Mouse (Mus musculus) forebrain, embryonic 10.5 days (tissue): ENCODE measurements at regions not wholly inside any gene's neighbourhood (a gene's known extent, or its start where the extent isn't known, plus 50 kb on each side); places are given as distances from the start of the nearest gene placed in this dataset.
A peak's percentile ranks its signal among the peaks of the same experiment; 100 is the strongest.

Experiments used
- DNase-seq: peaks from one replicate; pipeline ENCODE4 v3.0.0-alpha.2; 2017; ENCODE audit warnings: low spot score; ENCODE audit errors: extremely low spot score
- H3K27ac ChIP-seq: fragments of 300-500 bp; sonication (generic); 2 replicates; pipeline ENCODE4 v1.5.1; 2016; ENCODE audit warnings: mild to moderate bottlenecking
- H3K27me3 ChIP-seq: fragments of 300-500 bp; sonication (generic); 2 replicates; pipeline ENCODE4 v1.6.1; 2016; ENCODE audit warnings: mild to moderate bottlenecking; ENCODE audit not compliant: poor library complexity, severe bottlenecking
- H3K36me3 ChIP-seq: fragments of 300-500 bp; sonication (generic); replicated peaks from 2 replicates; pipeline ENCODE4 v1.6.1; 2016; ENCODE audit warnings: mild to moderate bottlenecking, moderate library complexity
- H3K4me1 ChIP-seq: fragments of 300-500 bp; sonication (generic); 2 replicates; pipeline ENCODE4 v1.6.1; 2016
- H3K4me3 ChIP-seq: fragments of 300-500 bp; sonication (generic); 2 replicates; pipeline ENCODE4 v1.5.1; 2016; ENCODE audit warnings: mild to moderate bottlenecking, moderate library complexity
- H3K9me3 ChIP-seq: fragments of 300-500 bp; sonication (generic); 2 replicates; pipeline ENCODE4 v1.6.1; 2016; ENCODE audit warnings: mild to moderate bottlenecking, moderate library complexity
- WGBS: fragments of 180-500 bp; shearing (Covaris S2); methylation state at CpG from one replicate; pipeline ENCODE4 v1.1.7; 2016; 5-methylcytosine and 5-hydroxymethylcytosine counted together

DNA sequence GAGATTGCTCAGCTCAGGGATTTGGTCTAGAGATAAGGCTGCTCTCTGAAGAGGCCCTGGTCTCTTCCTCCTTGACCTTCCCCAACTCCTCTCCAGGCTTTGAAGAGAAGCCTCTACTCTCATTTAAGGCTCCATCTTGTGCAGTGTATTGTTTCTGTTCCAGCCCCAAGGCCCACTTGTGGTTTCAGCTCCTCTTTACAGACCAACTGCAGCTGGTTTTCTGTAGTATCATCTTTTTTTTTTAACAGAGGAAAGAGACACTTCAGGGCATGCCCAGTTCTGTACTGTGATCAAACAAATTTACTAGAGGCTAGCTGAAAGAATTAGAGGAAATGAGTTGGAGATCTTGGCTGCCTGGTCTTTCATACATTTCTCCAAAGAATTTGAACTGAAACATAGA, 145.4 kb upstream of the Dcn start:
- H3K4me1 ChIP-seq, result peaks cover 6% of the 10 kb centered on the region; the same call in 1 of the 2 replicates

DNA sequence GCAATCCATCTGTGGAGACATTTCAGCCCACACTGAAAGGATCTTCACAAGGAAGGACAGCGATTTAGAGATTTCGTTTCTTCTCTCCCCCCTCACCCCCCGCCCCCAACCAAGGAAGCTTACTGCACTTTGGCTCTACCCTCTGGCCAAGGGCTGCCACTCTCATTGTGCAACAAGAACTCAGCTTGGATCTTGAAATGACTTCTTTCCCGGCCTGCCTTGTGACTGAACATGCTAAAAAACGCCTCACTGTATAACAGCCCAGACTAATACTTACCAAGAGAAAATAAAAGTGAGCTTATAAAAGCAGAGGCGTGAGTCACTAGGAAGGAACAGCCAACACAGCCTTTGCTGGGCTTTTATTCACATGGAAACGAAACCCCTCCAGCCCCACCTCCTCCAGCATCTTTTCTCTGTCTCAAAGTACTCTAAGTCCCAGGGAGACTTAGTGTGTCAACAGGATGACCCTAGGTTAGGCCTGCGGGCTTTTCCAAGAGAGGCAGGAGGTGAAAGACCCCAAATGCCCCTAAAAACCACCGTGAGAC, 144.7 kb upstream of the Dcn start:
- Histone ChIP-seq H3K4me3 (no peak overlapping the region), H3K9me3 (peaks cover 3% of the 10 kb centered on the region; the same call in 1 of the 2 replicates), H3K4me1 (peaks cover 6% of the 10 kb centered on the region; the same call in 1 of the 2 replicates), H3K36me3 (no peaks in the 10 kb centered on the region), H3K27me3 (no peaks in the 10 kb centered on the region), H3K27ac (no peak overlapping the region)
- WGBS, result 78% methylated on average over 9 of the region's 9 CpGs
- no peak for DNase-seq

More for the DNA sequence above, 145.4 kb upstream of the Dcn start:
- Histone ChIP-seq H3K4me3 (no peak overlapping the region), H3K27me3 (no peaks in the 10 kb centered on the region), H3K36me3 (no peaks in the 10 kb centered on the region), H3K27ac (no peak overlapping the region), H3K9me3 (peaks cover 3% of the 10 kb centered on the region; the same call in 1 of the 2 replicates)
- no peak for DNase-seq

DNA sequence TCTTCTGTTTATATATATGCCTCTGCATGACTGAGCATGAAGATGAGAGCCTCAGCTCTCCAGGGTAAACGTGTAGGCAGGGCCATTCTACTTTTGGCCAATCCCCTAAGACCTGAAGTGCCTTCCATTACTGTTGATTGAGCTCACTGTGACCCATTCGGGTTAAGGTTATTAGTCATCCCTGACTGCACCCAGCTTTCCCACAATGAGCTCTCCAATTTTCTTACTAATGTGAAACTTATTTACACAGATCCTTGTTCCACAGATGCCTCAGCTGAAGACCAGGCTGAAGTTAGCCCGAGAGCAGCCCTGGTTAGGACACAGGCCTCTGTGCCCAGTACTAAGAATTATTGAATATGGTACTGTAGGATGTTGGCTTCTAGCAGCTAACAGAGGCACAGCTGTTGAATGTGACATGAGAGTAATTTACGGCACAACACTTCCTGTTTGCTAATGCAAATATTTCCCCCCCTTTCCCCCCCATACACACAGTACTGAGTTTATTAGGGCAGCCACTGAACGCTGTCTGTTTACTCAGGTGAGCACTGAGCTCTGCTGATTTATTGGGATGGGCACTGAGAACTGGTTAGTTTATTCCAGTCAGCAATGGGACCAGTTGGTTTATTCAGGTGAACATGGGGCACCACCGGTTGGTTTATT, 141.2 kb upstream of the Dcn start:
- WGBS, result 67% methylated on average over 6 of the region's 6 CpGs
- no peak for DNase-seq

DNA sequence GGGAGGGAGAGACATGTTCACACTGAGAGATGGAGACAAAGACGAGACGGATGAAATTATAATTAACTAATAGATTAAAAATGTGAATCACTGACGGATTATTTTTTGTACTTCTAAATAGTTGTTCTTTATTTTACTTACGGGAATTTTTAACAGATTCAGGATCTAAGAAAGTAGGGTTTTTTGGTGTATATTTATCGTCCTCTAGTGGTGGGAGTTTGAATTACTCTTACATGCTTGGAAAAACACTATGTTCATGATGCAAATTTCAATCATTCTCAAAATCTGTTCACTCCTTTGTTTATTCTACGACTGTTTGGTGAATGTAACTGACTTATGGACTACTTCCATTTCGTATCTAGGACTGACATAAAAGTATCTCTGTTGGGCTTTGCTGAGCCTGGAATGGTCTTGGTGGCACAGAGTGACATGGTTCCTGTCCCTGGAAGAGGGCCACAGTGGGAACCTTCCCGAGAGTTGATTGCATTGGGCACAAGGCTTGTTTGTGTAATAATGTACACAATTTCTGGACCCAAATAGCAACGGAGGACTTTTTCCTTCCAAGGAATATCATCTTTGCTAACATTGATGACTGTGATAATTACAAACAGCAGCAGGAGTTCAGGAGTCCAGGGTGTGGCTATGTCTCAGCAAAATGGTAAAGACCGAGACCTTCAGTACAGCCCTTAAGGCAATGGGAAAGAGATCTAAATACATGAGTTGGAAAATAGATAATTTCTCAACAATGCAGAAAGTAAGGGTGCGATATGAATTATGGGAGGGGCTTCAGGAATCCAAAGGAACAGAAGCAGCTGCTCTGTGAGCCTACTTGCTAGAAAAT, 139.3 kb upstream of the Dcn start:
- H3K9me3 ChIP-seq, result no peaks in the 10 kb centered on the region
- no peak overlapping the region for H3K27ac ChIP-seq
- H3K4me3 ChIP-seq, result no peak overlapping the region
- H3K4me1 ChIP-seq, result peaks cover 6% of the 10 kb centered on the region; the same call in 1 of the 2 replicates
- WGBS, result 56% methylated on average over 11 of the region's 11 CpGs
- no peaks in the 10 kb centered on the region for H3K27me3 ChIP-seq
- no peaks in the 10 kb centered on the region for H3K36me3 ChIP-seq
- no peak for DNase-seq

More for the DNA sequence above, 141.2 kb upstream of the Dcn start:
- peaks cover 6% of the 10 kb centered on the region; the same call in 1 of the 2 replicates for H3K4me1 ChIP-seq
- H3K9me3 ChIP-seq, result no peaks in the 10 kb centered on the region
- no peak overlapping the region for H3K4me3 ChIP-seq
- no peak overlapping the region for H3K27ac ChIP-seq
- H3K27me3 ChIP-seq, result no peaks in the 10 kb centered on the region
- no peaks in the 10 kb centered on the region for H3K36me3 ChIP-seq

DNA sequence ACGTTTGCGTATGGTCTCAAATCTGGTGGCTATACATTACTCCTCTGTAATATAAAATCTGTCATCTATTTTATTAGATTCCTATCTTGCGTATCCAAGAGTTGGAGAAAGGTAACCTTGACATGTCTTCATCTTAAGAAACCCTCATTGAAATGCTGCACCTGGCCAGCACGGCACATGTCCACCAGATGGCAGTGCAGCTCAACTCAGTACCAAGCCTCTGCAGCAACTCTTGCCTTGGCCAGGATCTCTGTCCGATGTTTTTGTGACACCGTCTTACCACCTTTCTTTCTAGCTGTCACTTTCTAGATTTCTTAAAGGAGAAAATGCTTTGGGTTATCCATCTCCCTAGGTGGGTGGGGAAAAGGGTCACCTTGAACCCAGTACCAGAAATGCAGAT, 134.1 kb upstream of the Dcn start:
- Histone ChIP-seq H3K27me3 (no peaks in the 10 kb centered on the region), H3K4me3 (no peak overlapping the region), H3K36me3 (no peaks in the 10 kb centered on the region), H3K27ac (no peak overlapping the region), H3K4me1 (no peaks in the 10 kb centered on the region), H3K9me3 (no peaks in the 10 kb centered on the region)
- peak; percentile 70 for DNase-seq
- WGBS, result 37% methylated on average over 6 of the region's 6 CpGs

DNA sequence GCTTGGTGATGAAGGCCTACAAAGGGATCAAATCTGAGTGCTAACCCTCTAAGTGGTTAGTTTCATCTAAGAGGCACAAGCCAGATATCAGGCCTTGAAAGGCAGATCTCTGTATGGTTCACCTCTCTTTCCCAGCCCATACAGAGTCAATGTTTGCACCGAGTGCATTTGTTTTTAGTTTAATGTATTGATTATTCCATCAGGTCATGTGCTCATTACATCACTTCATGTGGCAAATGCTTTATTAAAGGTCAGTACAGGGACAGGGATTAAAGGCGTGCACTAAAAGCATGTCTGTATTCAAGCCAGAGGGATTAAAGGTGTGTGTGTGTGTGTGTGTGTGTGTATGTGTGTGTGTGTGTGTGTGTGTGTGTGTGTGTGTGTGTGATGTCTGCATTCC, 132.5 kb upstream of the Dcn start:
- Histone ChIP-seq H3K4me3 (no peak overlapping the region), H3K4me1 (no peaks in the 10 kb centered on the region), H3K27ac (no peak overlapping the region), H3K36me3 (no peaks in the 10 kb centered on the region), H3K27me3 (no peaks in the 10 kb centered on the region), H3K9me3 (no peaks in the 10 kb centered on the region)
- DNase-seq, result no peak
- WGBS, result 88% methylated on average over 2 of the region's 2 CpGs

DNA sequence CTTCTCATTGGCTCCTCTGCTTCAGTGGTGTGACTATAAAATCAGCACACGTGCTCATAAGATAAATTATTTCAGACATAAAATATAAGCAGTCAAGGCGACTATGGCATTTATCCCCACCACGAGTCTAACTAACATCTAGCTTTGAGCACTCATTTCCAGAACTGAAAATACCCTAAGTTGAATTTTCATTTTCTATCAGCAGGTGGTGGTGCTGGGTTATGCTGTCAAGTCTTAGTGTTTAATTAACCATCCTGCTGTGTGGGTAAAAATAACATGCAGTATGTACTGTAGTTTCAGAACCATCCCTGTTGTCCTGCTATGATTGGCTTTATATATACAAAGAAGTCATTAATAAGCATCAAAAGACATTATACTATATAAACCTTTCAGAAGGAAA, 110.8 kb upstream of the Dcn start:
- Histone ChIP-seq H3K4me3 (no peak overlapping the region), H3K27me3 (no peaks in the 10 kb centered on the region), H3K36me3 (no peaks in the 10 kb centered on the region), H3K4me1 (no peaks in the 10 kb centered on the region), H3K27ac (no peak overlapping the region), H3K9me3 (no peaks in the 10 kb centered on the region)
- DNase-seq, result no peak
- WGBS, result 91% methylated on average over 3 of the region's 3 CpGs

DNA sequence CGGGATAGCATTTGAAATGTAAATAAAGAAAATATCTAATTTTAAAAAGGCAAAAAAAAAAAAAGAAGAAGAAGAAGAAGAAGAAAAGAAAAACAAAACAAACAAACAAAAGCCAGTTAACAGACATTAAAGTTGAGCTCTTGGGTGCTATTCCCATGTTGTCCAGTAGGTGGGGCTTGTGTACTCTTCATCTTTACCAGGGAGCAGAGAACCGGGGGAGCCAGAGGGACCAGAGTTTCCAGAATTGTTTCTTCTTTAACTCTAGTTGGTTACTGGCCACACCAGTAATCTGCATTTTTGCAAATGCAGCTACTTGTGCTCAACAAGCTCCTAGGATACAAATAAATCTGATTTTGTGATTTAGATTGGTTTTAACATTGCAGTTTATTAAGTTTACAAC, 103.6 kb upstream of the Dcn start:
- no peak overlapping the region for H3K4me3 ChIP-seq
- H3K9me3 ChIP-seq, result no peaks in the 10 kb centered on the region
- no peak overlapping the region for H3K27ac ChIP-seq
- no peaks in the 10 kb centered on the region for H3K27me3 ChIP-seq
- 13% methylated on average over 2 of the region's 2 CpGs for WGBS
- no peaks in the 10 kb centered on the region for H3K36me3 ChIP-seq
- peak; percentile 51 for DNase-seq
- no peaks in the 10 kb centered on the region for H3K4me1 ChIP-seq

DNA sequence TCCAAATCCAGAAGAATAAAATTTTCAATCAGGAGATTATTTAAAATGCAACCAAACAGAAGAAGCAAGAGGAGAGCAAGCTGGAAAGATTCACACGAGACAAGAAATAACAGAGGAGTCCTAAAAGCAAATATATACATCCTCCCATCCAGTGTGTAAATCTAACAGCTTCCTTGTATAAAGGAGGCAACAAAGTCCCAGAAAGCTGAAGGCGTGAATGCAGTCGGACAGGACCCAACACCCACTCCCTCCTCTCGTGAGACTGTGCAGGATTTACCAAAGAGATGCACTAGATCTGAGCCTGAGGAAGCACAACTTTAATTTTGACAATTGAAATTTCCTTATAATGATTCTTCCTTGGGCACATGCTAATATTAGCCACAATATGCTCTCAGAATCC, 103.0 kb upstream of the Dcn start:
- no peaks in the 10 kb centered on the region for H3K27me3 ChIP-seq
- no peak for DNase-seq
- no peaks in the 10 kb centered on the region for H3K36me3 ChIP-seq
- H3K4me3 ChIP-seq, result no peak overlapping the region
- no peak overlapping the region for H3K27ac ChIP-seq
- 74% methylated on average over 4 of the region's 4 CpGs for WGBS
- no peaks in the 10 kb centered on the region for H3K4me1 ChIP-seq
- H3K9me3 ChIP-seq, result no peaks in the 10 kb centered on the region

DNA sequence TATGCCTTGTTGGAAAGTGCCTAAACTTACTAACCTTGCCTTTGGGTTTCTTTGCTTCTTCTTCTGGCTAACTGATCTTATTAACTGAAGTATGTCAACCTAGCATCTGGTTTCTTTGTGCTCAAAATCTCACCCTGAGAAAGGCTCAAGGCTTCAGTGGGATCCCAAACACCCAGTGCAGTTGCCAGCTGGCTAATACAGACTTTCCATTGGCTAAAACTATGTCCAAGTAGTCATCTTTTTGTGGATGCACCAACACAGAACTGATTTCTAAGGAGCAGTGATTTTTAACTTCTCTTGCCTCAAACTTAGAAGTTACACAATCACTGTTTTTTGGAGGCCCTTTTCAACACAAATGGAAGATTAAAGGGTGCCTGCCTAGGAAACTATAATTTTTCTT, 97.8 kb upstream of the Dcn start:
- no peak for DNase-seq
- H3K4me1 ChIP-seq, result no peaks in the 10 kb centered on the region
- H3K27ac ChIP-seq, result no peak overlapping the region
- H3K9me3 ChIP-seq, result no peaks in the 10 kb centered on the region
- no peaks in the 10 kb centered on the region for H3K27me3 ChIP-seq
- H3K36me3 ChIP-seq, result no peaks in the 10 kb centered on the region
- H3K4me3 ChIP-seq, result no peak overlapping the region

DNA sequence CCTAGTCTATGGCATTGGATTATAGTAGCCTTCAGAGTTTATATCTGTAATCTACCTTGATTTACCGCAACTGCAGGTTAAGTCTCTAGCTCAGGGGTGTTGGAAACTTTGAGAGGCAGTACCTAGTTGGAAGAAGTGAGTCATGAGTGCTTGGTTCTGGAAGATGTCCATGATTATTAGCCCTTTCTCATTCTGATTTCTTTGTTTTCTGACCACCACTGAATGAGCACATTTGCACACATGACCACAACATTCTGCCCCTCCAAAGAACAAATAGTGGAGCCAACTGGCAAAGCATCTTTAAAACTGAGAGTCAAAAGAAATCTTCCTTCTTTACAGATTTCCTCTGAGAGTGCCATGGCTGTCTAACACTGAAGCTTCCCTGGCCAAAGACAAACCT, 95.5 kb upstream of the Dcn start:
- 92% methylated on average over 1 of the region's 1 CpGs for WGBS
- no peak overlapping the region for H3K4me3 ChIP-seq
- no peak overlapping the region for H3K27ac ChIP-seq
- no peaks in the 10 kb centered on the region for H3K27me3 ChIP-seq
- H3K36me3 ChIP-seq, result no peaks in the 10 kb centered on the region
- H3K4me1 ChIP-seq, result no peaks in the 10 kb centered on the region
- H3K9me3 ChIP-seq, result no peaks in the 10 kb centered on the region
- no peak for DNase-seq

DNA sequence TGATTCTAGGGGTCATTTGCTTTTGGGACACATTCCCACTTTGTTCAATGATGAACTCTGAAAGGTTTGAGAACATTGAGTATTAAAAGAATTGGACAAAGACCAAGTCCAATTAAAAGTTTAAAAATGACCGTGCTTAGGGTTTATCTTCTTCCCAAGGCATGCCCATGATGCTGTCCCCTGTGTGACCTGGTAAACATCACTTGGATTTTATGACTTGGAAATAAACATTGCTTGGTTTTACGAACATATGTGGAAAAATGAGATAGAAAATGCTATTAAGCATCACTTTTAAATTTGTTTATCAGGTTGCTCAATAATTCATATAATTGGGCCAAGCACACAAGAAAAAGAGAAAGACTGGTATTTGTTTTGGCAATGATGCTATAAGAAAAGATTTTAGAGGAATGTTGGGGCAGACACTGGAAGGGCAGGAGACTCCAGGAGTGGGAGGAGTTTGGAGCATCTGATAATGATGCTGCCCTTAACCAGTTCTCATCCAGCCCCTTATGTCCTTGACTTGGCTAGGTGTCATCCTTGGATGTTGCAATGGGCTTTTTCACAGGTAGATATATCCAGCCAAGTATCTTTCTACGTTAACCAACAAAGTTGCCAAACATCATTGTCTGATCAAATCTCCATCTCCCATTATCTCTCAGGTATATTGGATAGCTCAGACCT, 92.1 kb upstream of the Dcn start:
- Histone ChIP-seq H3K4me3 (no peak overlapping the region), H3K27ac (no peak overlapping the region), H3K4me1 (no peaks in the 10 kb centered on the region), H3K36me3 (no peaks in the 10 kb centered on the region), H3K27me3 (no peaks in the 10 kb centered on the region), H3K9me3 (no peaks in the 10 kb centered on the region)
- 84% methylated on average over 3 of the region's 3 CpGs for WGBS
- DNase-seq, result no peak
